Mouse (Mus musculus): Measurements from ENCODE around the gene Gpsm1. TPM values are rescaled to one million over a fixed set of nuclear protein-coding genes. Genes with fewer than 3 reads are reported as not detected.

Gpsm1 gene
- total RNA-seq (2022) = 10 to 100 TPM; 58.9 to 66.8 (median 60.5) TPM

GRCm38 (mm10) chr2:26315072-26315924 is at the start of gene Gpsm1:
Gene Gpsm1, plus strand, starts transcription at chr2:26315515.
- peak in 1 of 2 experiments; percentile 72 for DNase-seq (ENCODE audit: low spot score in 2 of 2)

- DNase-seq (ENCODE audit: low spot score in 2 of 2) = no peak
Measured at GRCm38 (mm10) chr2:26266066-26266742, 49.1 kb upstream of the Gpsm1 start.

- no peak for DNase-seq (ENCODE audit: low spot score in 2 of 2)
Measured at GRCm38 (mm10) chr2:26268216-26268615, 47.1 kb upstream of the Gpsm1 start.

GRCm38 (mm10) chr2:26273611-26274010 is 41.7 kb upstream of the Gpsm1 start:
- DNase-seq (ENCODE audit: low spot score in 2 of 2) = no peak

- DNase-seq (ENCODE audit: low spot score in 2 of 2) = no peak
Measured at GRCm38 (mm10) chr2:26279712-26280111, 35.6 kb upstream of the Gpsm1 start.

- DNase-seq (ENCODE audit: low spot score in 2 of 2) = no peak
Measured at GRCm38 (mm10) chr2:26280594-26280993, 34.7 kb upstream of the Gpsm1 start.

GRCm38 (mm10) chr2:26285804-26286203 is 29.5 kb upstream of the Gpsm1 start:
- DNase-seq (ENCODE audit: low spot score in 2 of 2) = no peak

GRCm38 (mm10) chr2:26286391-26286790 is 28.9 kb upstream of the Gpsm1 start:
- no peak for DNase-seq (ENCODE audit: low spot score in 2 of 2)

- DNase-seq (ENCODE audit: low spot score in 2 of 2) = no peak
Measured at GRCm38 (mm10) chr2:26290133-26290532, 25.2 kb upstream of the Gpsm1 start.

GRCm38 (mm10) chr2:26294457-26294856 is 20.9 kb upstream of the Gpsm1 start, which contains the start of gene Ccdc187:
Gene Ccdc187, minus strand, starts transcription at chr2:26294557.
- no peak for DNase-seq (ENCODE audit: low spot score in 2 of 2)

GRCm38 (mm10) chr2:26296606-26297195 is 18.6 kb upstream of the Gpsm1 start:
- peak; percentile 42 to 84 for DNase-seq (ENCODE audit: low spot score in 2 of 2)

- peak; percentile 37 to 84 for DNase-seq (ENCODE audit: low spot score in 2 of 2)
Measured at GRCm38 (mm10) chr2:26298208-26298855, 17.0 kb upstream of the Gpsm1 start.

GRCm38 (mm10) chr2:26298856-26299230 is 16.5 kb upstream of the Gpsm1 start:
- peak; percentile 21 to 25 for DNase-seq (ENCODE audit: low spot score in 2 of 2)

GRCm38 (mm10) chr2:26299336-26299735 is 16.0 kb upstream of the Gpsm1 start:
- peak in 1 of 2 experiments; percentile 20 for DNase-seq (ENCODE audit: low spot score in 2 of 2)

- peak; percentile 14 to 38 for DNase-seq (ENCODE audit: low spot score in 2 of 2)
Measured at GRCm38 (mm10) chr2:26300161-26300807, 15.0 kb upstream of the Gpsm1 start.

- peak; percentile 71 to 94 for DNase-seq (ENCODE audit: low spot score in 2 of 2)
Measured at GRCm38 (mm10) chr2:26300808-26301174, 14.5 kb upstream of the Gpsm1 start.

- DNase-seq (ENCODE audit: low spot score in 2 of 2) = no peak
Measured at GRCm38 (mm10) chr2:26302005-26302503, 13.3 kb upstream of the Gpsm1 start.

GRCm38 (mm10) chr2:26304711-26305110 is 10.6 kb upstream of the Gpsm1 start:
- DNase-seq (ENCODE audit: low spot score in 2 of 2) = no peak

GRCm38 (mm10) chr2:26305555-26305954 is 9.8 kb upstream of the Gpsm1 start:
- DNase-seq (ENCODE audit: low spot score in 2 of 2) = no peak

GRCm38 (mm10) chr2:26306702-26307101 is 8.6 kb upstream of the Gpsm1 start:
- no peak for DNase-seq (ENCODE audit: low spot score in 2 of 2)

- no peak for DNase-seq (ENCODE audit: low spot score in 2 of 2)
Measured at GRCm38 (mm10) chr2:26309739-26310138, 5.6 kb upstream of the Gpsm1 start.

Data from left cerebral cortex, adult 8-10 months (tissue).